Mouse (Mus musculus) limb, embryonic 14.5 days (tissue): Measurements from ENCODE around the gene Kif26a. TPM values are rescaled to one million over a fixed set of nuclear protein-coding genes. Genes with fewer than 3 reads are reported as not detected.

Experiments
- ATAC-seq: fragments of 200-750 bp; cut with Nextera tagmentation; 2 replicates; pipeline ENCODE4 v1.8.0; 2017; ENCODE audit warnings: low read depth, moderate number of reproducible peaks, moderate TSS enrichment; ENCODE audit not compliant: low FRiP score
- DNase-seq: peaks from one replicate; pipeline ENCODE4 v3.0.0-alpha.2; 2015; ENCODE audit warnings: low spot score
- H3K27ac ChIP-seq: fragments of 300-500 bp; sonication (generic); replicated peaks from 2 replicates; pipeline ENCODE4 v1.5.1; 2014; ENCODE audit warnings: low read depth, mild to moderate bottlenecking, low read length, moderate library complexity, mixed read lengths
- H3K27me3 ChIP-seq: fragments of 300-500 bp; sonication (generic); 2 replicates; pipeline ENCODE4 v1.6.1; 2014; ENCODE audit warnings: low read length, mixed read lengths; ENCODE audit not compliant: control insufficient read depth, insufficient read depth
- H3K36me3 ChIP-seq: fragments of 300-500 bp; sonication (generic); 2 replicates; pipeline ENCODE4 v1.6.1; 2014; ENCODE audit warnings: mild to moderate bottlenecking, low read length, moderate library complexity, mixed read lengths; ENCODE audit not compliant: control insufficient read depth, insufficient read depth
- H3K4me1 ChIP-seq: fragments of 300-500 bp; sonication (generic); 2 replicates; pipeline ENCODE4 v1.6.1; 2014; ENCODE audit warnings: antibody characterized with exemption, low read length, mixed read lengths; ENCODE audit not compliant: control insufficient read depth, insufficient read depth
- H3K4me2 ChIP-seq: fragments of 300-500 bp; sonication (generic); replicated peaks from 2 replicates; pipeline ENCODE4 v1.6.1; 2014; ENCODE audit warnings: low read depth, mild to moderate bottlenecking, low read length, moderate library complexity; ENCODE audit not compliant: severe bottlenecking
- H3K4me3 ChIP-seq: fragments of 300-500 bp; sonication (generic); replicated peaks from 2 replicates; pipeline ENCODE4 v1.5.1; 2014; ENCODE audit warnings: low read length
- H3K9ac ChIP-seq: fragments of 300-500 bp; sonication (generic); 2 replicates; pipeline ENCODE4 v1.6.1; 2014; ENCODE audit warnings: mild to moderate bottlenecking, low read depth, low read length, moderate library complexity; ENCODE audit not compliant: severe bottlenecking
- H3K9me3 ChIP-seq: fragments of 300-500 bp; sonication (generic); 2 replicates; pipeline ENCODE4 v1.6.1; 2016; ENCODE audit warnings: low read length; ENCODE audit not compliant: control insufficient read depth
- POLR2A ChIP-seq: fragments of 200-500 bp; IDR thresholded peaks from 2 replicates; pipeline ENCODE4 v1.8.0; 2012; ENCODE audit warnings: inconsistent platforms, mild to moderate bottlenecking, moderate library complexity, borderline replicate concordance; ENCODE audit not compliant: insufficient read depth, insufficient read length; ENCODE audit errors: extremely low read depth
- WGBS: fragments of 180-500 bp; shearing (Covaris S2); extraction: QIAGEN DNeasy Blood & Tissue Kit; methylation state at CpG from one replicate; pipeline ENCODE4 v1.1.7; 2014; 5-methylcytosine and 5-hydroxymethylcytosine counted together
- polyA plus RNA-seq, 2 experiments: library from polyadenylated mRNA; depleted of rRNA in 1 of 2; stranded (reverse) in 1 of 2; unstranded in 1 of 2; fragments of >200 nt; fragmentation: Nextera tagmentation in 1 of 2; extraction: Ambion mirVana in 1 of 2; gene quantifications; 2 replicates each; pipeline versions ENCODE4 v1.2.1 to v1.2.3; 2012 to 2014

The Kif26a gene
- polyA plus RNA-seq, 2 experiments: 6.2 to 21.6 TPM

DNA sequence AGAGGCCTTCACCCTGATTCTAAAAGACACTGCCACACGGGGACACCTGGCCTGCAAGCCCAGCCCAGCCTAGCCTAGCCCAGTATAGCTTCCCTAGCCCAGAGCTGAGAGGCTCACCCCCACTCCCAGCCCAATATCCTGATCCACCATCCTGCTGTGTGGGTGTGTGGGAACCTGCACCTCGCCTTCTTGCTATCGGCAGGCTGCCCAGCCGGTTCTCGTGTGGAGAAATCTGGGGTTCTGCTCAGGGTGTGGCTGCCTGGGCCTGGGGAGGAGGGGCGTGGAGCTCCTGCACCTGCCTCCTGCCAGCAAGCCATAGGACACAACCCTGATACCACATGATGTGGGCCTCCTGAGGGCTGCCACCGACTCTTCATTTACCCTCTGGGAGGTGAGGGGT, 28.4 kb upstream of the Kif26a start:
- no peaks in the 10 kb centered on the region for H3K36me3 ChIP-seq
- 73% methylated on average over 5 of the region's 7 CpGs for WGBS
- no peak overlapping the region for H3K9ac ChIP-seq
- H3K4me1 ChIP-seq: no peaks in the 10 kb centered on the region
- H3K4me2 ChIP-seq: no peak overlapping the region
- DNase-seq (no peak), ATAC-seq (no peak)
- no peak overlapping the region for H3K4me3 ChIP-seq
- H3K27ac ChIP-seq: no peak overlapping the region
- H3K9me3 ChIP-seq: no peaks in the 10 kb centered on the region
- TF ChIP-seq POLR2A: no peak
- H3K27me3 ChIP-seq: no peaks in the 10 kb centered on the region

DNA sequence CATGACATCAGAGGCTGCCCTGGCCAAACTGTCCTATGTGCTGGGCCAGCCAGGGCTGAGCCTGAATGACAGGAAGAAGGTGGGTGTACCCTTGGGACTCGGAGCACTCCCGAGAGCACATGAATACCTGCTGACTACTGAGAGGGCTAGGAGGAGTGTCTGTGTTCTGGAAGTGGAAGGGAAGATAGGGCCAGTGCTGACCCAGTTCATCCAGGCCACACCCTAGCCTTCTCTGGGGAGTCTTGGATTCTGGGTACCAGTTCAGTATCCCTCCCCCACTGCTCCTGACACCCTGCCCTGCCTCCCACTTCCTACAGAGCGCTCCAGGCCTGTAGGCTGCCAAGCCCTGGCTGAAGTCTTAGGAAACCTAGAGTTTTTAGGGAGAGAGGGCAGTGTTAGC, 24.8 kb upstream of the Kif26a start:
- no peaks in the 10 kb centered on the region for H3K4me1 ChIP-seq
- DNase-seq (no peak), ATAC-seq (no peak)
- H3K4me3 ChIP-seq: no peak overlapping the region
- H3K9ac ChIP-seq: no peak overlapping the region
- no peak for TF ChIP-seq POLR2A
- H3K27me3 ChIP-seq: no peaks in the 10 kb centered on the region
- H3K36me3 ChIP-seq: no peaks in the 10 kb centered on the region
- H3K4me2 ChIP-seq: no peak overlapping the region
- 74% methylated on average over 3 of the region's 3 CpGs for WGBS
- H3K27ac ChIP-seq: no peak overlapping the region
- no peaks in the 10 kb centered on the region for H3K9me3 ChIP-seq

- ATAC-seq (no peak), DNase-seq (no peak)
- H3K36me3 ChIP-seq: no peaks in the 10 kb centered on the region
- WGBS: 51% methylated on average over 14 of the region's 14 CpGs
- no peak overlapping the region for H3K4me2 ChIP-seq
- H3K9ac ChIP-seq: no peak overlapping the region
- H3K27me3 ChIP-seq: peaks cover 2% of the 10 kb centered on the region; the same call in 1 of the 2 replicates
- H3K9me3 ChIP-seq: no peaks in the 10 kb centered on the region
- H3K4me3 ChIP-seq: no peak overlapping the region
- no peak overlapping the region for H3K27ac ChIP-seq
- no peak for TF ChIP-seq POLR2A
- no peaks in the 10 kb centered on the region; the same call in 1 of the 2 replicates for H3K4me1 ChIP-seq
These were observed 20.1 kb upstream of the Kif26a start for GRCm38 (mm10) chr12:112125903-112126302.

DNA sequence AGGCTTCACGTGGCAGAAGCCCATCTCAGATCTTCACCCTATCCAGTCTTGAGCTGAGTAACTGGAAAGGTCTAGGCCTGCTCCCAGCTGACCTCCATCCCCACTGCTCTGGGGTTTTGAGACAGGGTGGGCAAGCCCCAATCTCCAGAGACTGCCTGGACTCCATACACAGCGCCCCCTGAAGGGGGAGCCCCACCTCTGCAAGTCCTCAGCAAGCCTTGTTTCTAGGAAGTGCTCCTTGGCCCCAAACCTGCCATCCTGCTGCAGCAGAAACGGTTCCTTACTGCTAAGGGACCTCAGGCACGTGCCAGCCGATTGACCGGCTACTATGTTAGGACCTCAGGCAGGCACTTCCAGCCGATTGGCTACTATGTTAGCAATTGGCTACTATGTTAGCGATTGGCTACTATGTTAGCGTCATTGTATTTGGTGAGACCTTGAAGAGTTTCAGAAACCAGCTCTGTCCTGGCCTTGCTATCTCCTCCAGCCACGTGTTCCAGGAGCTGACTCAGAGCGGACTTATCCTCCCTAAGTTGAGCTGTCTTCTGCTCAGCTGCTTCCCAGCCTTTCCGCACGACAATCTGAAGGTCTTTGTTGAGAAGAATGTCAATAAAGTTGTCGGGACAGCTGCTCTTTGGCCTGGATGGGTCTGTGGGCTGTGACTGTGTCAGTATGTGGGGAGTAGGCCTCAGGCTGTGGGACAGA, 18.9 kb upstream of the Kif26a start:
- no peaks in the 10 kb centered on the region for H3K36me3 ChIP-seq
- H3K4me3 ChIP-seq: no peak overlapping the region
- no peaks in the 10 kb centered on the region for H3K9me3 ChIP-seq
- 62% methylated on average over 14 of the region's 14 CpGs for WGBS
- no peak overlapping the region for H3K27ac ChIP-seq
- H3K4me1 ChIP-seq: no peaks in the 10 kb centered on the region; the same call in 1 of the 2 replicates
- H3K4me2 ChIP-seq: no peak overlapping the region
- no peak for ATAC-seq
- H3K9ac ChIP-seq: no peak overlapping the region
- no peak for DNase-seq
- no peak for TF ChIP-seq POLR2A
- H3K27me3 ChIP-seq: peaks cover 14% of the 10 kb centered on the region

GRCm38 (mm10) chr12:112128526-112128925, 17.5 kb upstream of the Kif26a start:
- DNase-seq (no peak), ATAC-seq (no peak)
- WGBS: 80% methylated on average over 4 of the region's 4 CpGs
- no peaks in the 10 kb centered on the region for H3K36me3 ChIP-seq
- H3K9ac ChIP-seq: no peak overlapping the region
- H3K9me3 ChIP-seq: no peaks in the 10 kb centered on the region
- H3K27ac ChIP-seq: no peak overlapping the region
- H3K4me1 ChIP-seq: no peaks in the 10 kb centered on the region; the same call in 1 of the 2 replicates
- H3K4me2 ChIP-seq: no peak overlapping the region
- TF ChIP-seq POLR2A: no peak
- H3K27me3 ChIP-seq: peaks cover 22% of the 10 kb centered on the region
- no peak overlapping the region for H3K4me3 ChIP-seq
